In the genomic region with DNA sequence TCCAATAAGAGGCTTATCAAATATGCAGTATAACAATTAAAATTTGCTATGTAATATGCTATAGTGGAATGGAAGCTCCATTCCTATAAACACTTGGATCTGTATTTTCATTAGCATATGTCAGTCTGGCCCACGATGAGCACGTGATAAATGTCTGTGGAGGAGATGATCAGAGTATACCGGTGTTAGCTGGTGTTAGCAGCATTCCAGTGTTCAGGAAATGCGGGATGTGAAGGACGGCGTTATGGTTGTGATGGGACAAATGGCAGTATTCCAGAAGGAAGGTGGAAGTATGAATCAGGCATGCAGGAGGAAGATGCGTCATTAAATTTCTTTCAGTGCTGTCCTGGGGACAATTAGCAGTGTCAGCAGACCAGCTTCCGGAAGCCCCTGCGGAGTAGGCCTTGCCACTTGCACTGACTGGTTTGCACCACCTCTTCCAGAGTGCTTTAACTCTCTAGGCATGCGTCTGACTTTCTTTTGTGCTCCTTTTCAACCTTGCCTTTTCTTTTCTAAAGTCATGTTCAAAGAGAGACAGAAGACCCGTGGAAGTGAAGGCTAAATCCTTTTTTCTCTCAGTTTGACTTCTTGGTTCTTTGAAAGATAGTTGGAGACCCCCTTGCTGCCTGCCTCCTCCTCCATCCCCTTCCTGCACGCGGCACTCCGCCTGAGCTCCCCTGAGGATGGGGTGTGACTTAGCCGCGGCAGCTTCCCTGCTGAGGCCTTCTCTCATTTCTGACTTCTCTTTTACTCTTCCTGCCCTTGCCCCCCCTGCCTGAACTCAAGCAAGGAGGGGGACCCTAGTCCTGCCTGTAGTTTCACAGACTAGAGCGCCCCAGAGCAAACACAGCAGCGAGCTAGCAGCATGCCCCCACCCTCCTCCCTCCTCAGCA, we compare ENCODE assay signal across 7 mouse cellular contexts.
DNase-seq lines count a peak whose midpoint lies in the region; ATAC-seq and TF ChIP-seq lines count a peak whose summit lies in the region.

No protein-coding gene starts in this region.

- peak; percentile 41 for DNase-seq in Muller cell, postnatal 12 days (ENCODE audit: inconsistent ontology term)
- DNase-seq in forebrain, embryonic 14.5 days (ENCODE audit: low spot score), result peak; percentile 37
- peak; percentile 48 for DNase-seq in limb, embryonic 11.5 days (ENCODE audit: low spot score)
- peak; percentile 34 for DNase-seq in midbrain, postnatal 0 days (ENCODE audit: low spot score)
- DNase-seq in right cerebral cortex, postnatal 25 days, result no peak
- no peak for DNase-seq in cerebellum, adult 9-11 months

- no peaks in the 10 kb centered on the region for H3K9me3 ChIP-seq in E14TG2a.4 (ENCODE audit: low read length)
- no peaks in the 10 kb centered on the region for H3K9me3 ChIP-seq in forebrain, embryonic 14.5 days (replicated peaks; ENCODE audit: control insufficient read depth, low read length)
- H3K9me3 ChIP-seq in limb, embryonic 11.5 days (ENCODE audit: control insufficient read depth, low read length), result no peaks in the 10 kb centered on the region
- no peaks in the 10 kb centered on the region for H3K9me3 ChIP-seq in midbrain, postnatal 0 days (ENCODE audit: low read length)

- no peak overlapping the region for H3K27ac ChIP-seq in forebrain, embryonic 14.5 days (ENCODE audit: low read depth, low read length)
- no peak overlapping the region for H3K27ac ChIP-seq in limb, embryonic 11.5 days (replicated peaks; ENCODE audit: low read depth, low read length)
- no peak overlapping the region for H3K27ac ChIP-seq in midbrain, postnatal 0 days (ENCODE audit: low read depth, low read length)

- ATAC-seq in forebrain, embryonic 14.5 days, result peak; percentile 77
- ATAC-seq in limb, embryonic 11.5 days (ENCODE audit: insufficient number of reproducible peaks, low FRiP score, low TSS enrichment, low read depth), result peak; percentile 78; the same call in 1 of the 2 replicates
- ATAC-seq in midbrain, postnatal 0 days (ENCODE audit: low FRiP score), result peak; percentile 63; the same call in 1 of the 2 replicates

- H3K9ac ChIP-seq in forebrain, embryonic 14.5 days (ENCODE audit: low read length), result peak overlapping the region; percentile 35; the same call in 1 of the 2 replicates
- 0 out of 2 replicates have a peak overlapping the region, but pooled peaks have one; percentile 22 for H3K9ac ChIP-seq in limb, embryonic 11.5 days (ENCODE audit: low read length)
- H3K9ac ChIP-seq in midbrain, postnatal 0 days (replicated peaks; ENCODE audit: low read length, poor library complexity, severe bottlenecking), result no peak overlapping the region

- peaks cover 40% of the 10 kb centered on the region for H3K4me1 ChIP-seq in E14TG2a.4 (replicated peaks; ENCODE audit: low read depth, low read length)
- peaks cover 5% of the 10 kb centered on the region; the same call in 1 of the 2 replicates for H3K4me1 ChIP-seq in forebrain, embryonic 14.5 days (ENCODE audit: control insufficient read depth, insufficient read depth, low read length)
- 0 out of 2 replicates have a peak, but pooled peaks cover 5% of the 10 kb centered on the region for H3K4me1 ChIP-seq in limb, embryonic 11.5 days (ENCODE audit: control insufficient read depth, insufficient read depth, low read length)
- peaks cover 5% of the 10 kb centered on the region; the same call in 1 of the 2 replicates for H3K4me1 ChIP-seq in midbrain, postnatal 0 days (ENCODE audit: insufficient read depth, low read length)

- 19% methylated on average over 18 of the region's 18 CpGs for WGBS in forebrain, embryonic 14.5 days
- WGBS in limb, embryonic 11.5 days, result 19% methylated on average over 18 of the region's 18 CpGs
- WGBS in midbrain, postnatal 0 days, result 18% methylated on average over 18 of the region's 18 CpGs

- H3K4me2 ChIP-seq in forebrain, embryonic 14.5 days (ENCODE audit: low read length), result peak overlapping the region; percentile 26; the same call in 1 of the 2 replicates
- H3K4me2 ChIP-seq in limb, embryonic 11.5 days (ENCODE audit: low read depth, severe bottlenecking), result peak overlapping the region; percentile 35
- H3K4me2 ChIP-seq in midbrain, postnatal 0 days (ENCODE audit: low read depth, low read length, poor library complexity, severe bottlenecking), result peak overlapping the region; percentile 33

- peak overlapping the region; percentile 46 for H3K4me3 ChIP-seq in E14TG2a.4 (replicated peaks; ENCODE audit: low read length)
- no peak overlapping the region for H3K4me3 ChIP-seq in forebrain, embryonic 14.5 days (ENCODE audit: low read depth, low read length)
- no peak overlapping the region for H3K4me3 ChIP-seq in limb, embryonic 11.5 days (ENCODE audit: low read depth, low read length)
- no peak overlapping the region for H3K4me3 ChIP-seq in midbrain, postnatal 0 days (ENCODE audit: low read depth, low read length)

- TF ChIP-seq CTCF in E14TG2a.4 (conservative IDR thresholded peaks at IDR 0.05; ENCODE audit: low read length), result no peak
- no peak for TF ChIP-seq CTCF in midbrain, postnatal 0 days (IDR thresholded peaks at IDR 0.05)

- H3K27me3 ChIP-seq in E14TG2a.4 (ENCODE audit: insufficient read depth, low read length), result no peaks in the 10 kb centered on the region
- no peaks in the 10 kb centered on the region for H3K27me3 ChIP-seq in forebrain, embryonic 14.5 days (replicated peaks; ENCODE audit: control insufficient read depth, insufficient read depth, low read length)
- no peaks in the 10 kb centered on the region for H3K27me3 ChIP-seq in limb, embryonic 11.5 days (ENCODE audit: control insufficient read depth, insufficient read depth, low read length)
- no peaks in the 10 kb centered on the region for H3K27me3 ChIP-seq in midbrain, postnatal 0 days (ENCODE audit: insufficient read depth, low read length)

- no peaks in the 10 kb centered on the region for H3K36me3 ChIP-seq in E14TG2a.4 (ENCODE audit: insufficient read depth, low read length)
- H3K36me3 ChIP-seq in forebrain, embryonic 14.5 days (ENCODE audit: control insufficient read depth, insufficient read depth, low read length), result no peaks in the 10 kb centered on the region
- H3K36me3 ChIP-seq in limb, embryonic 11.5 days (ENCODE audit: control insufficient read depth, insufficient read depth, low read length), result no peaks in the 10 kb centered on the region
- H3K36me3 ChIP-seq in midbrain, postnatal 0 days (ENCODE audit: insufficient read depth, low read length), result no peaks in the 10 kb centered on the region

Comparison
In these comparisons a context has a peak if more than half of its experiments do, and no peak if none do; other contexts are left out.
1. DNase-seq: peak in Muller cell, postnatal 12 days (single experiment), forebrain, embryonic 14.5 days (single experiment), limb, embryonic 11.5 days (single experiment) and midbrain, postnatal 0 days (single experiment); none in right cerebral cortex, postnatal 25 days (single experiment) and cerebellum, adult 9-11 months (single experiment).
2. Peak in every context shown above with its lines, with median percentiles within 50 percentile points of each other: ATAC-seq and H3K4me2 ChIP-seq.